Mouse (Mus musculus) thymus, adult 2 months (tissue): Measurements from ENCODE around the gene Hist3h2ba.

Experiments
- CTCF ChIP-seq: fragments of 200-500 bp; IDR thresholded peaks from 2 replicates; pipeline ENCODE4 v1.5.1; 2012; ENCODE audit warnings: mild to moderate bottlenecking, control low read depth, low read length, moderate library complexity, borderline replicate concordance; ENCODE audit not compliant: control insufficient read depth, poor library complexity, insufficient read depth; ENCODE audit errors: extremely low read depth
- POLR2A ChIP-seq: fragments of 200-500 bp; IDR thresholded peaks from 2 replicates; pipeline ENCODE4 v1.6.1; 2012; ENCODE audit warnings: mild to moderate bottlenecking, low read length, control low read depth, moderate library complexity; ENCODE audit not compliant: control insufficient read depth, poor library complexity, insufficient read depth; ENCODE audit errors: extremely low read depth

- no peak for TF ChIP-seq POLR2A
- TF ChIP-seq CTCF, result no peak
These were observed 30.9 kb downstream of the Hist3h2ba start for GRCm38 (mm10) chr11:58979661-58980060.
